Mouse (Mus musculus) adrenal gland, adult 8-10 months (tissue): ENCODE data around the gene Agbl1. TPM values are rescaled to one million over a fixed set of nuclear protein-coding genes. Genes with fewer than 3 reads are reported as not detected.

Experiments
- DNase-seq: peaks from one replicate; pipeline ENCODE4 v3.0.0; 2022
- total RNA-seq, 4 experiments: library from RNA; stranded (reverse); gene quantifications; 2 replicates each; pipeline ENCODE4 v1.2.4; 2022

Gene Agbl1
- total RNA-seq, 4 experiments from 2014 or later = not detected

- DNase-seq = no peak
These were observed 162.7 kb downstream of the Agbl1 start for GRCm38 (mm10) chr7:76392296-76392940.

- peak; percentile 14 for DNase-seq
These were observed 163.5 kb downstream of the Agbl1 start for GRCm38 (mm10) chr7:76392941-76393817.

- DNase-seq = no peak
These were observed 178.4 kb downstream of the Agbl1 start for GRCm38 (mm10) chr7:76407930-76408557.

GRCm38 (mm10) chr7:76409020-76409419, 179.3 kb downstream of the Agbl1 start:
- no peak for DNase-seq

- DNase-seq = no peak
These were observed 180.9 kb downstream of the Agbl1 start for GRCm38 (mm10) chr7:76410403-76411180.

GRCm38 (mm10) chr7:76411933-76412587, 182.4 kb downstream of the Agbl1 start:
- no peak for DNase-seq

- no peak for DNase-seq
These were observed 186.5 kb downstream of the Agbl1 start for GRCm38 (mm10) chr7:76416084-76416597.

- DNase-seq = no peak
These were observed 208.9 kb downstream of the Agbl1 start for GRCm38 (mm10) chr7:76438581-76438980.

- DNase-seq = no peak
These were observed 209.3 kb downstream of the Agbl1 start for GRCm38 (mm10) chr7:76438988-76439387.

GRCm38 (mm10) chr7:76462361-76463001, 232.8 kb downstream of the Agbl1 start:
- DNase-seq = no peak

- DNase-seq = no peak
These were observed 236.7 kb downstream of the Agbl1 start for GRCm38 (mm10) chr7:76466427-76466826.

GRCm38 (mm10) chr7:76474233-76474632, 244.5 kb downstream of the Agbl1 start:
- no peak for DNase-seq

- no peak for DNase-seq
These were observed 255.9 kb downstream of the Agbl1 start for GRCm38 (mm10) chr7:76485546-76485945.

GRCm38 (mm10) chr7:76487519-76487918, 257.8 kb downstream of the Agbl1 start:
- DNase-seq = no peak

GRCm38 (mm10) chr7:76524291-76524690, 294.6 kb downstream of the Agbl1 start:
- DNase-seq = no peak

- peak; percentile 43 for DNase-seq
These were observed 316.8 kb downstream of the Agbl1 start for GRCm38 (mm10) chr7:76546456-76546855.

GRCm38 (mm10) chr7:76547313-76547712, 317.6 kb downstream of the Agbl1 start:
- no peak for DNase-seq

- no peak for DNase-seq
These were observed 322.2 kb downstream of the Agbl1 start for GRCm38 (mm10) chr7:76551860-76552259.

- DNase-seq = no peak
These were observed 331.0 kb downstream of the Agbl1 start for GRCm38 (mm10) chr7:76560564-76561258.

- DNase-seq = no peak
These were observed 332.8 kb downstream of the Agbl1 start for GRCm38 (mm10) chr7:76562506-76562905.
